Mouse (Mus musculus) kidney, embryonic 14.5 days (tissue): ENCODE measurements around the gene AI837181. TPM values are rescaled to one million over a fixed set of nuclear protein-coding genes. Genes with fewer than 3 reads are reported as not detected.

Experiments used
- polyA plus RNA-seq: library from polyadenylated mRNA; unstranded; fragments of >200 nt; fragmentation: Nextera tagmentation; extraction: Ambion mirVana; gene quantifications from 2 replicates; pipeline ENCODE4 v1.2.1, GENCODE M21; 2014

The AI837181 gene
- polyA plus RNA-seq, 1 experiment from 2014 or later, result 40.8 TPM

Other genes starting within 250 kb of the AI837181 start
- gene Pacs1, start 152.0 kb upstream of the AI837181 start, polyA plus RNA-seq, result 17.6 and 30.4 TPM in 2 replicates
- 293 and 384 TPM in 2 replicates for gene Sf3b2, start 129.7 kb upstream of the AI837181 start, polyA plus RNA-seq
- gene Gal3st3, start 126.8 kb upstream of the AI837181 start, polyA plus RNA-seq, result 2.9 and 4.4 TPM in 2 replicates
- not detected in 2 replicates for gene Catsper1, start 89.4 kb upstream of the AI837181 start, polyA plus RNA-seq
- 1.3 TPM in 1 of 2 replicates, not detected in the other for gene Cst6, start 75.6 kb upstream of the AI837181 start, polyA plus RNA-seq
- gene Eif1ad, start 58.4 kb upstream of the AI837181 start, polyA plus RNA-seq, result 49.9 and 57.1 TPM in 2 replicates
- gene Banf1, start 58.0 kb upstream of the AI837181 start, polyA plus RNA-seq, result 527 and 609 TPM in 2 replicates
- gene Sart1, start 36.4 kb upstream of the AI837181 start, polyA plus RNA-seq, result 74.2 and 80.6 TPM in 2 replicates
- 0.16 and 0.35 TPM in 2 replicates for gene Tsga10ip, start 22.6 kb upstream of the AI837181 start, polyA plus RNA-seq
- gene Drap1, start 165 bp upstream of the AI837181 start, polyA plus RNA-seq, result 191 and 248 TPM in 2 replicates
- not detected in 2 replicates for gene Fosl1, start 22.4 kb downstream of the AI837181 start, polyA plus RNA-seq
- 8.5 and 11.3 TPM in 2 replicates for gene Ccdc85b, start 32.8 kb downstream of the AI837181 start, polyA plus RNA-seq
- 122 and 125 TPM in 2 replicates for gene Fibp, start 35.5 kb downstream of the AI837181 start, polyA plus RNA-seq
- gene Ctsw, start 43.4 kb downstream of the AI837181 start, polyA plus RNA-seq, result 0.54 TPM in 2 replicates
- 109 and 139 TPM in 2 replicates for gene Efemp2, start 48.8 kb downstream of the AI837181 start, polyA plus RNA-seq
- gene Mus81, start 63.3 kb downstream of the AI837181 start, polyA plus RNA-seq, result 36.2 and 42.2 TPM in 2 replicates
- gene Cfl1, start 65.3 kb downstream of the AI837181 start, polyA plus RNA-seq, result 3,114 and 3,144 TPM in 2 replicates
- 0.19 TPM in 1 of 2 replicates, not detected in the other for gene 1700020D05Rik, start 78.6 kb downstream of the AI837181 start, polyA plus RNA-seq
- gene Snx32, start 85.4 kb downstream of the AI837181 start, polyA plus RNA-seq, result 5.7 and 6.5 TPM in 2 replicates
- 11.1 and 11.8 TPM in 2 replicates for gene Ovol1, start 135.5 kb downstream of the AI837181 start, polyA plus RNA-seq
- gene Ap5b1, start 142.9 kb downstream of the AI837181 start, polyA plus RNA-seq, result 7.6 and 9.2 TPM in 2 replicates
- gene Rnaseh2c, start 176.7 kb downstream of the AI837181 start, polyA plus RNA-seq, result 159 and 182 TPM in 2 replicates
- gene Kat5, start 185.1 kb downstream of the AI837181 start, polyA plus RNA-seq, result 31.5 and 36.0 TPM in 2 replicates
- 42.4 and 49.8 TPM in 2 replicates for gene Rela, start 212.3 kb downstream of the AI837181 start, polyA plus RNA-seq
- gene Sipa1, start 238.6 kb downstream of the AI837181 start, polyA plus RNA-seq, result 17.4 and 26.8 TPM in 2 replicates